Mouse (Mus musculus) WW6 (cell line): ENCODE data around the gene Gm9844.
"Not testable (repeated sequence)": the region's sequence is repeated elsewhere in the genome, so short reads cannot be mapped to it uniquely, and the experiment has no call there.

Source experiments
- DNase-seq: peaks from one replicate; pipeline ENCODE4 v3.0.0-alpha.2; 2013; ENCODE audit warnings: low read depth, low spot score

Gene Gm9844

GRCm38 (mm10) chr7:24869532-24870165 is 7.6 kb downstream of the Gm9844 start, which contains the start of the genes Lypd4 and Dmrtc2:
TSS of gene Lypd4 (minus strand) at chr7:24869941.
TSS of gene Dmrtc2 (plus strand) at chr7:24870057.
- no peak for DNase-seq

GRCm38 (mm10) chr7:24877588-24877987 is 15.6 kb downstream of the Gm9844 start:
- DNase-seq: no peak

DNA sequence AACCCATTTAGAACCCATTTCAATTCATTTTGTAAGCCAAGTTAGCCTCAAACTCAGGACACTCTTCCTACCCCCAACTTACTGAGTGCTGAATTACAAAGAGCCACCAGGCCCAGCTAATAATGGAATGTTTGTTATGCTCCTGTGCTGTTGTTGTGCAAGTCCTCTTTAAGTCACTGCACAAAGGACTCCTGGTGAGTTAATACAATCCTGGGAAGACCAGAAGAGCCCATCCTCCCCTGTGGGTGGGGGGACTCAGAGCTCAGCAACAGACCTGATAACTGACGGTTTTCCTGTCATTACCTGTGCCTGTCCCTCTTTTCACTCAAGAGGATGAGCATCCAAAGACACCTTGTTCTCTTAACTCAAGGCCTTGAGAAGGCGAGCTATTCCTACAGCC is 17.6 kb downstream of the Gm9844 start:
- DNase-seq: no peak

- no peak for DNase-seq
These were observed 20.6 kb downstream of the Gm9844 start for GRCm38 (mm10) chr7:24882416-24883199.

- peak; percentile 94 for DNase-seq
These were observed 22.1 kb downstream of the Gm9844 start, which contains the start of gene Rps19 for GRCm38 (mm10) chr7:24883896-24884692. TSS of gene Rps19 (plus strand) at chr7:24884371.

GRCm38 (mm10) chr7:24884693-24885291 is 22.8 kb downstream of the Gm9844 start:
- DNase-seq: no peak

GRCm38 (mm10) chr7:24885468-24886307 is 23.7 kb downstream of the Gm9844 start:
- no peak for DNase-seq

- no peak for DNase-seq
These were observed 24.3 kb downstream of the Gm9844 start for GRCm38 (mm10) chr7:24886308-24886633.

DNA sequence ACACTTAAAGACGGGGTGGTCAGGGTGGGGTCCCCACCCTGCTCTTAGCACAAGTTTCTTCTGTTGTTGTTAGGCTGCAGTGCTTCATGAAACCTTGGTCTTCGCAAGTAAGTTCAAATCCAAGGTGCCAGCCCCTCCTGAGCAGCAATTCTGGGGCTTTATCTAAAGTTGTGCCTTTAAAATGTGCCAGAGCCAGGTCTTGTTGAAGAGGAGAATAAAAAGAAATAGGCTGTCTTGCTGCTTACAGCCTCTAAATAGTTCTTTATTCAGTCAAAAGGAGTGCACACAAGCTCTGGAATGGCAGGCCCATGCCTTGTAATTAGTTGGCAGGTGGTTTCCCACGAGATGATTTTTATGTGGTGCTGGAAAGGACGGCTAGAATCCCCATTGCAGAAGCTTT is 25.1 kb downstream of the Gm9844 start:
- no peak for DNase-seq

- DNase-seq: no peak
These were observed 27.6 kb downstream of the Gm9844 start for GRCm38 (mm10) chr7:24889431-24890220.

DNA sequence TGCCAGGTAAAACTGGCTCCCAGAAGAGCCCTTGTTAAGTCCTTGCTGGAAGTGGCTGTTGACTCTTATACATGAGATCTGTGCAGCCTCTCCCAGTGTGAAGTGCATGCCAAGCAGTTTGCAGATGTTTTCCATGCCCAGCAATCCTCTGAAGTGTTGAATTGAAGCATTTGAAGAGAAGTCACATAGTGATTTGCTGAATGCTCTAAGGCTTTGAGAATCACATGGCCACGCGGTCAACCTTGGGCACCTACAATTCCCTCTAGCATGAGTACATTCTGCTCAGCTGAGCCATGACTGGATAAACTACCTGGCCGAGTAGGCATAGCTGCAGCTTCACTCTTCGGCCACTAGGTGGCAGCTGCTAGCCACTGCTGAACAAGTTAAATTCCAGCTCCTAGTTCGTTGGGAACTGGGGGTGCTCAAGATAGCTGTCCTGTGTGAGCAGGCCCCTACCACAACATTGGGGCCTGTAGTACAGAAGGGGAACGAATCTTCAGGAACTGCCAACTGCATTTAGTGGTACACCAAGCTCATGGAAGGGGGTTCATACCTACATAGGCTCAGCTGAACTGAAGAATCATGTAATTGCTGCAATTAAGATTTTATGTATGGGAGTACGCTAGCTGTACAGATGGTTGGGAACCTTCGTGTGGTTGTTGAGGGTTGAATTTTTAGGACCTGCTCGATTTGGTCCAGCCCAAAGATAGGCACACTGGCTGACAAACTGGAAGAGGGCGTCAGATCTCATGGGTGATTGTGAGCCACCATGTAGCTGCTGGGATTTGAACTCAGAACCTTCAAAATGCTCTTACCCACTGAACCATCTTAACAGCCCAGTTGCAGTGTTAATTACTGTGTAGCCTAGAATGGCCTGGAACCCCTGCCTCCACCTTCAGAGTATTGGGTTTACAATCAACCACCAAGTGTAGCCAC is 28.5 kb downstream of the Gm9844 start:
- no peak for DNase-seq

GRCm38 (mm10) chr7:24891241-24892124 is 29.5 kb downstream of the Gm9844 start:
- DNase-seq: no peak

GRCm38 (mm10) chr7:24892125-24892583 is 30.1 kb downstream of the Gm9844 start:
- no peak for DNase-seq

- not testable (repeated sequence) for DNase-seq
These were observed 33.7 kb downstream of the Gm9844 start for GRCm38 (mm10) chr7:24895749-24896148.

- DNase-seq: no peak
These were observed 34.3 kb downstream of the Gm9844 start for GRCm38 (mm10) chr7:24896269-24896668.

- no peak for DNase-seq
These were observed 35.2 kb downstream of the Gm9844 start, which contains the start of gene Cd79a for GRCm38 (mm10) chr7:24897224-24897623. TSS of gene Cd79a (plus strand) at chr7:24897381.

GRCm38 (mm10) chr7:24897959-24898358 is 35.9 kb downstream of the Gm9844 start:
- no peak for DNase-seq

- no peak for DNase-seq
These were observed 39.1 kb downstream of the Gm9844 start for GRCm38 (mm10) chr7:24901114-24901513.
